Mouse (Mus musculus) limb, embryonic 13.5 days (tissue): ENCODE results near the gene Pa2g4. TPM values are rescaled to one million over a fixed set of nuclear protein-coding genes. Genes with fewer than 3 reads are reported as not detected.
A peak's percentile ranks its signal among the peaks of the same experiment; 100 is the strongest.
"Not testable (repeated sequence)": the region's sequence is repeated elsewhere in the genome, so short reads cannot be mapped to it uniquely, and the experiment has no call there.

Source experiments
- ATAC-seq: fragments of 200-750 bp; cut with Nextera tagmentation; 2 replicates; pipeline ENCODE4 v1.8.0; 2017; ENCODE audit warnings: low read depth, moderate number of reproducible peaks, moderate TSS enrichment; ENCODE audit not compliant: low FRiP score
- H3K27ac ChIP-seq: fragments of 300-500 bp; sonication (generic); 2 replicates; pipeline ENCODE4 v1.5.1; 2015; ENCODE audit warnings: inconsistent platforms, mild to moderate bottlenecking, moderate library complexity
- H3K27me3 ChIP-seq: fragments of 300-500 bp; sonication (generic); 2 replicates; pipeline ENCODE4 v1.6.1; 2015; ENCODE audit warnings: mild to moderate bottlenecking, inconsistent platforms
- H3K36me3 ChIP-seq: fragments of 300-500 bp; sonication (generic); 2 replicates; pipeline ENCODE4 v1.6.1; 2015; ENCODE audit warnings: inconsistent platforms, mild to moderate bottlenecking, moderate library complexity
- H3K4me1 ChIP-seq: fragments of 300-500 bp; sonication (generic); 2 replicates; pipeline ENCODE4 v1.6.1; 2015; ENCODE audit warnings: inconsistent platforms
- H3K4me2 ChIP-seq: fragments of 300-500 bp; sonication (generic); replicated peaks from 2 replicates; pipeline ENCODE4 v1.6.1; 2015; ENCODE audit warnings: inconsistent platforms, mild to moderate bottlenecking, moderate library complexity
- H3K4me3 ChIP-seq: fragments of 300-500 bp; sonication (generic); 2 replicates; pipeline ENCODE4 v1.5.1; 2015; ENCODE audit warnings: moderate library complexity, mild to moderate bottlenecking, inconsistent platforms
- H3K9ac ChIP-seq: fragments of 300-500 bp; sonication (generic); 2 replicates; pipeline ENCODE4 v1.6.1; 2015; ENCODE audit warnings: mild to moderate bottlenecking, inconsistent platforms
- H3K9me3 ChIP-seq: fragments of 300-500 bp; sonication (generic); 2 replicates; pipeline ENCODE4 v1.6.1; 2016; ENCODE audit warnings: inconsistent platforms
- WGBS: fragments of 180-500 bp; shearing (Covaris S2); methylation state at CpG from one replicate; pipeline ENCODE4 v1.1.7; 2015; 5-methylcytosine and 5-hydroxymethylcytosine counted together
- polyA plus RNA-seq: library from polyadenylated mRNA; unstranded; fragments of >200 nt; fragmentation: Nextera tagmentation; extraction: Ambion mirVana; gene quantifications from 2 replicates; pipeline ENCODE4 v1.2.1, GENCODE M21; 2015

Gene Pa2g4
- polyA plus RNA-seq, 1 experiment from 2014 or later, result 198 TPM

- Histone ChIP-seq H3K9ac (peak overlapping the region; percentile 97), H3K9me3 (no peaks in the 10 kb centered on the region), H3K4me2 (peak overlapping the region; percentile 96), H3K4me3 (peak overlapping the region; percentile 94), H3K27me3 (no peaks in the 10 kb centered on the region), H3K27ac (peak overlapping the region; percentile 92), H3K36me3 (peaks cover 38% of the 10 kb centered on the region), H3K4me1 (peaks cover 15% of the 10 kb centered on the region)
- under 1% methylated on average over 46 of the region's 46 CpGs for WGBS
- peak; percentile 34 for ATAC-seq
Observed at GRCm38 (mm10) chr10:128565206-128565787, 490 bp downstream of the Pa2g4 start.

- Histone ChIP-seq H3K36me3 (peaks cover 55% of the 10 kb centered on the region), H3K4me2 (peak overlapping the region; percentile 96), H3K4me1 (peaks cover 15% of the 10 kb centered on the region), H3K9me3 (no peaks in the 10 kb centered on the region), H3K9ac (peak overlapping the region; percentile 53), H3K27me3 (no peaks in the 10 kb centered on the region), H3K4me3 (peak overlapping the region; percentile 94), H3K27ac (no peak overlapping the region)
- 92% methylated on average over 6 of the region's 6 CpGs for WGBS
- no peak for ATAC-seq
Observed at GRCm38 (mm10) chr10:128563544-128563943, 2.2 kb downstream of the Pa2g4 start.

GRCm38 (mm10) chr10:128556963-128557362 lies 8.8 kb downstream of the Pa2g4 start:
- Histone ChIP-seq H3K36me3 (peaks cover 51% of the 10 kb centered on the region), H3K4me1 (no peaks in the 10 kb centered on the region), H3K27ac (no peak overlapping the region), H3K4me3 (no peak overlapping the region), H3K4me2 (no peak overlapping the region), H3K9ac (no peak overlapping the region), H3K27me3 (no peaks in the 10 kb centered on the region), H3K9me3 (no peaks in the 10 kb centered on the region)
- no peak for ATAC-seq
- 61% methylated on average over 6 of the region's 6 CpGs for WGBS

- no peak overlapping the region for H3K4me2 ChIP-seq
- H3K36me3 ChIP-seq, result peaks cover 44% of the 10 kb centered on the region
- H3K4me3 ChIP-seq, result no peak overlapping the region
- H3K27me3 ChIP-seq, result no peaks in the 10 kb centered on the region
- no peak overlapping the region for H3K27ac ChIP-seq
- no peaks in the 10 kb centered on the region for H3K9me3 ChIP-seq
- H3K4me1 ChIP-seq, result no peaks in the 10 kb centered on the region
- no peak overlapping the region for H3K9ac ChIP-seq
- ATAC-seq, result no peak
Observed at GRCm38 (mm10) chr10:128556286-128556685, 9.5 kb downstream of the Pa2g4 start.

- peaks cover 37% of the 10 kb centered on the region for H3K36me3 ChIP-seq
- not testable (repeated sequence) for H3K4me3 ChIP-seq, H3K4me1 ChIP-seq, H3K9ac ChIP-seq, ATAC-seq, H3K9me3 ChIP-seq, H3K27me3 ChIP-seq, H3K4me2 ChIP-seq, H3K27ac ChIP-seq
- WGBS, result 89% methylated on average over 1 of the region's 1 CpGs
Observed at GRCm38 (mm10) chr10:128555567-128555966, 10.2 kb downstream of the Pa2g4 start.

GRCm38 (mm10) chr10:128550144-128550823 lies 15.5 kb downstream of the Pa2g4 start:
- not testable (repeated sequence) for H3K4me2 ChIP-seq, H3K9ac ChIP-seq, H3K27me3 ChIP-seq, H3K36me3 ChIP-seq, H3K4me3 ChIP-seq, H3K27ac ChIP-seq, ATAC-seq, H3K9me3 ChIP-seq
- peaks cover 16% of the 10 kb centered on the region for H3K4me1 ChIP-seq
- 90% methylated on average over 11 of the region's 11 CpGs for whole genome bisulfite sequencing

- H3K36me3 ChIP-seq, result peaks cover 10% of the 10 kb centered on the region
- not testable (repeated sequence) for H3K27me3 ChIP-seq, H3K27ac ChIP-seq, H3K9me3 ChIP-seq, H3K4me3 ChIP-seq, ATAC-seq, H3K9ac ChIP-seq
- H3K4me1 ChIP-seq, result peaks cover 16% of the 10 kb centered on the region
- WGBS, result 66% methylated on average over 6 of the region's 6 CpGs
- H3K4me2 ChIP-seq, result peak overlapping the region; percentile 87; the same call in 1 of the 2 replicates
Observed at GRCm38 (mm10) chr10:128549682-128550057, 16.1 kb downstream of the Pa2g4 start.

- Histone ChIP-seq H3K4me2 (peak within 1 kb of the TSS; percentile 87), H3K4me1 (peaks cover 16% of the 10 kb centered on the region), H3K27ac (peak within 1 kb of the TSS; percentile 99), H3K4me3 (peak within 1 kb of the TSS; percentile 81), H3K9ac (peak within 1 kb of the TSS; percentile 96), H3K9me3 (no peaks in the 10 kb centered on the region), H3K36me3 (peaks cover 16% of the 10 kb centered on the region), H3K27me3 (no peaks in the 10 kb centered on the region)
- 0% methylated on average over 31 of the region's 31 CpGs for WGBS
- peak; percentile 90 for ATAC-seq
Observed at GRCm38 (mm10) chr10:128548947-128549681, 16.7 kb downstream of the Pa2g4 start, which contains the start of gene Rpl41. Gene Rpl41 (minus strand): TSS chr10:128549305.

GRCm38 (mm10) chr10:128548051-128548791 lies 17.6 kb downstream of the Pa2g4 start:
- Histone ChIP-seq H3K4me1 (peaks cover 16% of the 10 kb centered on the region), H3K36me3 (peaks cover 25% of the 10 kb centered on the region), H3K4me2 (peak overlapping the region; percentile 87), H3K4me3 (peak overlapping the region; percentile 81), H3K9ac (peak overlapping the region; percentile 96), H3K27ac (peak overlapping the region; percentile 99)
- under 1% methylated on average over 30 of the region's 30 CpGs for WGBS
- not testable (repeated sequence) for H3K9me3 ChIP-seq, ATAC-seq, H3K27me3 ChIP-seq

- peak; percentile 91 for ATAC-seq
- Histone ChIP-seq H3K4me2 (peak within 1 kb of the TSS; percentile 87), H3K4me1 (peaks cover 16% of the 10 kb centered on the region), H3K9ac (peak within 1 kb of the TSS; percentile 96), H3K27ac (peak within 1 kb of the TSS; percentile 99), H3K9me3 (no peaks in the 10 kb centered on the region), H3K4me3 (peak within 1 kb of the TSS; percentile 81), H3K36me3 (peaks cover 31% of the 10 kb centered on the region), H3K27me3 (no peaks in the 10 kb centered on the region)
- WGBS, result under 1% methylated on average over 45 of the region's 50 CpGs
Observed at GRCm38 (mm10) chr10:128547361-128548032, 18.3 kb downstream of the Pa2g4 start, which contains the start of gene Zc3h10. Gene Zc3h10 (minus strand): TSS chr10:128547774.

- Histone ChIP-seq H3K4me1 (peaks cover 16% of the 10 kb centered on the region), H3K36me3 (peaks cover 38% of the 10 kb centered on the region), H3K4me3 (peak overlapping the region; percentile 81), H3K27me3 (no peaks in the 10 kb centered on the region), H3K27ac (peak overlapping the region; percentile 86), H3K9ac (peak overlapping the region; percentile 76), H3K9me3 (no peaks in the 10 kb centered on the region), H3K4me2 (peak overlapping the region; percentile 87)
- WGBS, result 29% methylated on average over 7 of the region's 7 CpGs
- ATAC-seq, result no peak
Observed at GRCm38 (mm10) chr10:128546787-128547186, 19.0 kb downstream of the Pa2g4 start.
